Mouse (Mus musculus) ES-E14 (cell line): ENCODE measurements around the gene Polr2c. TPM values are rescaled to one million over a fixed set of nuclear protein-coding genes. Genes with fewer than 3 reads are reported as not detected.

Experiments
- DNase-seq: peaks from one replicate; pipeline ENCODE4 v3.0.0-alpha.2; 2013; ENCODE audit warnings: low read depth, low spot score
- H3K27ac ChIP-seq: 2 replicates; pipeline ENCODE4 v1.5.1; 2012; ENCODE audit warnings: low read depth, mild to moderate bottlenecking, low read length, moderate library complexity, mixed read lengths; ENCODE audit not compliant: poor library complexity, insufficient read depth, severe bottlenecking
- H3K36me3 ChIP-seq: 2 replicates; pipeline ENCODE4 v1.6.1; 2012; ENCODE audit warnings: mild to moderate bottlenecking, low read length, moderate library complexity, mixed read lengths; ENCODE audit not compliant: control insufficient read depth, poor library complexity, insufficient read depth, severe bottlenecking
- H3K4me1 ChIP-seq, 2 experiments: fragments of 150-350 bp in 1 of 2; sonication (generic) in 1 of 2; 2 replicates each; pipeline ENCODE4 v1.6.1; 2012; ENCODE audit warnings: low read length in 2 of 2, mild to moderate bottlenecking in 1 of 2, mixed read lengths in 1 of 2; ENCODE audit not compliant: control insufficient read depth in 2 of 2, insufficient read depth in 2 of 2, poor library complexity in 1 of 2
- H3K4me3 ChIP-seq, 2 experiments: fragments of 150-350 bp in 1 of 2; sonication (generic) in 1 of 2; 2 replicates each; pipeline ENCODE4 v1.5.1; 2012; ENCODE audit warnings: low read length in 2 of 2, low read depth in 1 of 2, mild to moderate bottlenecking in 1 of 2, mixed read lengths in 1 of 2; ENCODE audit not compliant: insufficient read depth in 1 of 2, poor library complexity in 1 of 2, severe bottlenecking in 1 of 2
- H3K9ac ChIP-seq: 2 replicates; pipeline ENCODE4 v1.6.1; 2012; ENCODE audit warnings: low read depth, mild to moderate bottlenecking, low read length, mixed read lengths; ENCODE audit not compliant: poor library complexity, insufficient read depth, severe bottlenecking
- H3K9me3 ChIP-seq: fragments of 150-350 bp; sonication (generic); 2 replicates; pipeline ENCODE4 v1.6.1; 2012; ENCODE audit warnings: low read depth, mild to moderate bottlenecking, low read length; ENCODE audit not compliant: control insufficient read depth, insufficient read depth
- CHD2 ChIP-seq: IDR thresholded peaks from 2 replicates; pipeline ENCODE4 v1.6.1; 2014; ENCODE audit warnings: mild to moderate bottlenecking, low read depth, low read length, inconsistent platforms
- HCFC1 ChIP-seq: IDR thresholded peaks from 2 replicates; pipeline ENCODE4 v1.6.1; 2012; ENCODE audit warnings: low read length, inconsistent platforms, borderline replicate concordance; ENCODE audit not compliant: insufficient read depth
- MAFK ChIP-seq: IDR thresholded peaks from 2 replicates; pipeline ENCODE4 v1.6.1; 2014; ENCODE audit warnings: mild to moderate bottlenecking, low read depth, low read length, inconsistent platforms; ENCODE audit not compliant: insufficient read depth
- ZC3H11A ChIP-seq: IDR thresholded peaks from 2 replicates; pipeline ENCODE4 v1.6.1; 2012; ENCODE audit warnings: low read depth, mild to moderate bottlenecking, inconsistent platforms, low read length, borderline replicate concordance
- ZNF384 ChIP-seq: IDR thresholded peaks from 2 replicates; pipeline ENCODE4 v1.6.1; 2012; ENCODE audit warnings: low read depth, low read length, inconsistent platforms
- in situ Hi-C, 2 experiments: fragments of 600-800 bp; cut with MboI; formaldehyde crosslinking; loops; one replicate each; pipeline ENCODE4 v1.15.1; 2025; ENCODE audit warnings: low sequenced_read_pairs in 2 of 2, inconsistent platforms in 1 of 2; ENCODE audit not compliant: unreplicated experiment in 2 of 2
- total RNA-seq: library from RNA; depleted of rRNA; stranded (reverse); fragments of 300-350 nt; gene quantifications from 2 replicates; pipeline ENCODE4 v1.2.3, GENCODE M21; 2012; rRNA removed

Polr2c gene
- 88.7 and 119 TPM in 2 replicates for total RNA-seq

DNA sequence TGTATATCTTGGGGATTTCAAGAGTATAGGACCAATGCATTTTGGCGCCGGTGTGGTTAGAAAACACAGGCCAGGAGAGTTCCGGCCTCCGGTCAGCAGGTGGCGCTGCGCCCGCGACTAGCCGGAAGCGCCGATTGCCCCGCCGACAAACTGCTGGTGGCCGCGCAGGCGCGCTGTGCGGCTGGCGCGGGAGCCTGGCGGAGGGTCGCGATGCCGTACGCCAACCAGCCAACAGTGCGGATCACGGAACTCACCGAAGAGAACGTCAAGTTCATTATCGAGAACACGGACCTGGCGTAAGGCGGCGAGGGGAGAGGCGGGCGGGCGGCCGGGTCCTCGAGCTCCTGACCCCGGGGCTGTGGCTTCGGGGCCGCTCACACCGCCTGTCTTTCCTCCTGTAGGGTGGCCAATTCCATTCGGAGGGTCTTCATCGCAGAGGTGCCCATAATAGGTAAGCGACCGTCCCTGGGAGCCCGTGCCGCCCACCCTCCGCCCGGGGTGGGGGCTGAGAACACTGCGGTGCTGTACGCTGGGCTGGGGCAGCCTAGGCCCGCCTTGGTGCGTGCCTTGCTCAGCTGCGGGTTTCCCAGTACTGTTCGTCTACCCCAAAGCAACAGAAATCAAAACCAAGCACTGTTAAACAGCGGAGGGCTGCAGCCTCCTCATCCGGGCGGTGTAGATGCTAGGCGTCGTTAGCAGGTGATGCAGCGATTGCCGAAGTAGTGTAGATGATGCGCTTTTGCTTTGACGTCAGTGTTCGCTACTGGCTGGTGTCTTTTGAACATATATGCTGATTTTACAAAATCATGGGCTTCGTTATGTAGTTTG lies at the start of gene Polr2c:
Gene Polr2c, plus strand, starts transcription at position 105 of the 828 bp plus-strand sequence.
- Histone ChIP-seq H3K4me1 (peaks cover 0 to 10% of the 10 kb centered on the region in 2 experiments; a peak in 2 of 4 replicates), H3K9me3 (no peaks in the 10 kb centered on the region), H3K36me3 (peaks cover 30% of the 10 kb centered on the region), H3K9ac (peak within 1 kb of the TSS; percentile 96), H3K4me3 (peak within 1 kb of the TSS; percentile 89 to 95), H3K27ac (no peak within 1 kb of the TSS)
- TF ChIP-seq CHD2 (no peak), MAFK (0 out of 2 replicates have a peak, but pooled peaks have one; percentile 22), ZNF384 (no peak), ZC3H11A (no peak), HCFC1 (peak; percentile 75)
- in situ Hi-C loops, result no loop called here
- DNase-seq, result peak; percentile 63

DNA sequence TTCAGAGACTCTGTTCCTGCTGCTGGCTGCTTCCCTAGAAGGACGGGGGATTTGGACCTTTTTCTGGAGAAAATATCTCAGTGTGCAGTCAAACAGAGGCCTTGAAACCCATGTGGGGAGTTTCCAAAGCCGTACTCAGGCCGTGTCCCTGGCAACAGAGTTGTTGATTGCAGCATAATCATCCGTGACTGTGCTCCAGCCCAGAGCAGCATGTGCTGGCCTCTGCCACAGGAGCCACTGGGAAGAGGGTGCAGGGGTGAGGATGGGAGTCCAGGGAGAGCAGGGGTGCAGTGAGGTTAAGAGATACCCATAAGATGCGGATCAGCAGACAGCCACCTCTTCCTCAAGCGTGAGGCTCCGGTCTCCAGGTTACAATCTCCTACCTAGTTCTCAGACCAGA lies 49.7 kb upstream of the Polr2c start:
- no peak for TF ChIP-seq ZC3H11A
- TF ChIP-seq CHD2, result no peak
- no peak for TF ChIP-seq ZNF384
- no peak for TF ChIP-seq MAFK
- TF ChIP-seq HCFC1, result no peak
- Histone ChIP-seq H3K4me1 (no peaks in the 10 kb centered on the region), H3K9ac (no peak overlapping the region), H3K27ac (no peak overlapping the region), H3K9me3 (no peaks in the 10 kb centered on the region), H3K4me3 (no peak overlapping the region), H3K36me3 (no peaks in the 10 kb centered on the region)
- in situ Hi-C loops, result loop anchor here (5.0 to 10.0 kb wide), 2 partner anchors 103 to 105 kb away; no protein-coding TSS in a partner anchor
- no peak for DNase-seq

DNA sequence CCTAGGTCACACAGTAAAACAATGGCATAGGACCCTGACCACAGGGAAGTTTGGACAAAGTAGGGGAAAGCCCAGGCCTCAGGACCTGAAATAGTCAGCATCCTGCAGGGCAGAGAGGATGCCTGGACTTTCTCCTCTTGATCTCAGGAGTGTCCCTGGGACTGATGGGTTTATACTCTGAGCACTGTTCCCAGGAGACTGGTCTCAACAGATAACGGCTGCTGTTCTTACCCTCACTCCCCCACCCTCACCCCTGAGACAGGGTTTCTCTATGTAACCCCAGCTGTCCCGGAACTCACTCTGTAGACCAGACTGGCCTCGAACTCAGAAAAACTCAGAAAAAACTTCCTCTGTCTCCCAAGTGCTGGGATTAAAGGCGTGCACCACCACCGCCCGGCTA lies 48.9 kb upstream of the Polr2c start:
- no peaks in the 10 kb centered on the region for H3K4me1 ChIP-seq
- H3K9ac ChIP-seq, result no peak overlapping the region
- DNase-seq, result no peak
- H3K27ac ChIP-seq, result no peak overlapping the region
- H3K36me3 ChIP-seq, result no peaks in the 10 kb centered on the region
- no peak for TF ChIP-seq ZC3H11A
- no peak for TF ChIP-seq CHD2
- no peak for TF ChIP-seq MAFK
- no peak for TF ChIP-seq ZNF384
- no peak for TF ChIP-seq HCFC1
- no peaks in the 10 kb centered on the region for H3K9me3 ChIP-seq
- in situ Hi-C loops, result loop anchor here (5.0 to 10.0 kb wide), 2 partner anchors 104 to 106 kb away; no protein-coding TSS in a partner anchor
- H3K4me3 ChIP-seq, result no peak overlapping the region

DNA sequence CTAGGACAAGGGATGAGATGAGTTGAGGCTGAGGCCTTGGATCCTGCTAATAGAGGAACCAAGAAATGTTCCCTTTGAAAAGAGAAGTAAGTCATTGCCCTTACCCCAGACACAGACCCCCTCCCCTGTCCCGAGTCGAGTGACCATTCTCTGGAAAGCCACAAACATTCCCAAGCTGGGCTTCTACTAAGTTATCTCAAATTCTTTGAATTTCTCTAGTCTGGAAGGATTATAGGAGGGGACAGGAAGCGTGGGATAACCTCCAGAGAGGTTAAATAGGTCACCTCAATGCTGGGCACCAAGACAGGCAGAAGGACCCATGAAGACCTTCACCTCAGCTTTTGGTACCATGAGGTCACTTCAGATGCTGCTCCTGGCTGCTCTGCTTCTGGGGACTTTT lies 47.1 kb upstream of the Polr2c start, which contains the start of gene Ccl17:
Gene Ccl17, plus strand, starts transcription at position 301 of the 400 bp plus-strand sequence.
- H3K4me1 ChIP-seq, result no peaks in the 10 kb centered on the region
- no peak within 1 kb of the TSS for H3K9ac ChIP-seq
- no peaks in the 10 kb centered on the region for H3K9me3 ChIP-seq
- in situ Hi-C loops, result no loop called here
- no peaks in the 10 kb centered on the region for H3K36me3 ChIP-seq
- H3K4me3 ChIP-seq, result no peak within 1 kb of the TSS
- H3K27ac ChIP-seq, result no peak within 1 kb of the TSS
- TF ChIP-seq HCFC1 (no peak), ZC3H11A (no peak), CHD2 (no peak), ZNF384 (no peak), MAFK (no peak)
- no peak for DNase-seq
